Mouse (Mus musculus): ENCODE data around the gene Sigirr. TPM values are rescaled to one million over a fixed set of nuclear protein-coding genes. Genes with fewer than 3 reads are reported as not detected.

Sigirr gene
- total RNA-seq, 2 experiments from 2014 or later: 2.9 to 3.7 TPM

- DNase-seq (ENCODE audit: low spot score in 2 of 2): no peak
These were observed 3.2 kb downstream of the Sigirr start for GRCm38 (mm10) chr7:141097177-141097576.

GRCm38 (mm10) chr7:141096649-141097056, 3.7 kb downstream of the Sigirr start:
- DNase-seq (ENCODE audit: low spot score in 2 of 2): peak in 1 of 2 experiments; percentile 38

- DNase-seq (ENCODE audit: low spot score in 2 of 2): no peak
These were observed 4.4 kb downstream of the Sigirr start for GRCm38 (mm10) chr7:141096021-141096420.

- DNase-seq (ENCODE audit: low spot score in 2 of 2): no peak
These were observed 5.7 kb downstream of the Sigirr start for GRCm38 (mm10) chr7:141094487-141095205.

- DNase-seq (ENCODE audit: low spot score in 2 of 2): no peak
These were observed 6.4 kb downstream of the Sigirr start for GRCm38 (mm10) chr7:141093950-141094349.

GRCm38 (mm10) chr7:141092051-141092735, 8.2 kb downstream of the Sigirr start:
- DNase-seq (ENCODE audit: low spot score in 2 of 2): peak; percentile 62 to 80

- no peak for DNase-seq (ENCODE audit: low spot score in 2 of 2)
These were observed 10.1 kb downstream of the Sigirr start for GRCm38 (mm10) chr7:141090228-141090627.

GRCm38 (mm10) chr7:141088473-141088872, 11.9 kb downstream of the Sigirr start:
- no peak for DNase-seq (ENCODE audit: low spot score in 2 of 2)

GRCm38 (mm10) chr7:141087894-141088293, 12.5 kb downstream of the Sigirr start:
- no peak for DNase-seq (ENCODE audit: low spot score in 2 of 2)

GRCm38 (mm10) chr7:141079481-141080449, 20.6 kb downstream of the Sigirr start:
- no peak for DNase-seq (ENCODE audit: low spot score in 2 of 2)

GRCm38 (mm10) chr7:141078876-141079275, 21.5 kb downstream of the Sigirr start:
- DNase-seq (ENCODE audit: low spot score in 2 of 2): no peak

- no peak for DNase-seq (ENCODE audit: low spot score in 2 of 2)
These were observed 22.5 kb downstream of the Sigirr start, which contains the start of gene Pkp3 for GRCm38 (mm10) chr7:141077841-141078240. Pkp3 (plus strand) TSS chr7:141078218.

GRCm38 (mm10) chr7:141073782-141074181, 26.6 kb downstream of the Sigirr start:
- DNase-seq (ENCODE audit: low spot score in 2 of 2): no peak

- DNase-seq (ENCODE audit: low spot score in 2 of 2): no peak
These were observed 28.2 kb downstream of the Sigirr start for GRCm38 (mm10) chr7:141072017-141072745.

- DNase-seq (ENCODE audit: low spot score in 2 of 2): peak; percentile 53 to 71
These were observed 30.1 kb downstream of the Sigirr start for GRCm38 (mm10) chr7:141070058-141070862.

- DNase-seq (ENCODE audit: low spot score in 2 of 2): no peak
These were observed 32.0 kb downstream of the Sigirr start for GRCm38 (mm10) chr7:141068351-141068750.

- DNase-seq (ENCODE audit: low spot score in 2 of 2): no peak
These were observed 35.8 kb downstream of the Sigirr start for GRCm38 (mm10) chr7:141064576-141064975.

- no peak for DNase-seq (ENCODE audit: low spot score in 2 of 2)
These were observed 36.2 kb downstream of the Sigirr start for GRCm38 (mm10) chr7:141064175-141064574.

GRCm38 (mm10) chr7:141063353-141063752, 37.0 kb downstream of the Sigirr start:
- no peak for DNase-seq (ENCODE audit: low spot score in 2 of 2)

- no peak for DNase-seq (ENCODE audit: low spot score in 2 of 2)
These were observed 37.8 kb downstream of the Sigirr start for GRCm38 (mm10) chr7:141062525-141062924.

Measured in gastrocnemius, postnatal 4 days (tissue).